Mouse (Mus musculus): Measurements from ENCODE around the gene Rbx1. TPM values are rescaled to one million over a fixed set of nuclear protein-coding genes. Genes with fewer than 3 reads are reported as not detected.

The Rbx1 gene
- total and polyA plus RNA-seq, 3 experiments: 228 to 778 (median 307) TPM

- TF ChIP-seq CHD1 (IDR thresholded peaks at IDR 0.05; ENCODE audit: low read depth, low read length) (no peak), POLR2AphosphoS5 (IDR thresholded peaks at IDR 0.05; ENCODE audit: borderline replicate concordance, low read depth, low read length) (no peak), CTCF (IDR thresholded peaks at IDR 0.05 in 2 of 3, conservative IDR thresholded peaks at IDR 0.05 in 1 of 3; ENCODE audit: control insufficient read depth in 1 of 3, insufficient read depth in 1 of 3, low read depth in 2 of 3, low read length in 3 of 3, poor library complexity in 1 of 3, severe bottlenecking in 1 of 3) (no peak), NELFE (IDR thresholded peaks at IDR 0.05; ENCODE audit: low read depth, low read length) (no peak), E2F4 (IDR thresholded peaks at IDR 0.05; ENCODE audit: borderline replicate concordance, low read depth, low read length) (no peak), MAX (IDR thresholded peaks at IDR 0.05; ENCODE audit: low read length) (no peak), POLR2A (IDR thresholded peaks at IDR 0.05; ENCODE audit: control insufficient read depth in 1 of 2, insufficient read depth in 1 of 2, low read depth in 1 of 2, low read length in 2 of 2, poor library complexity in 1 of 2) (no peak), TCF12 (IDR thresholded peaks at IDR 0.05; ENCODE audit: low read depth, low read length) (peak; percentile 43; the same call in 1 of the 2 replicates), ETS1 (IDR thresholded peaks at IDR 0.05; ENCODE audit: low read depth, low read length) (peak; percentile 9; the same call in 1 of the 2 replicates), EP300 (IDR thresholded peaks at IDR 0.05; ENCODE audit: low read depth in 1 of 2, low read length in 2 of 2) (peak; percentile 71 to 78), GATA1 (IDR thresholded peaks at IDR 0.05; ENCODE audit: low read depth, low read length) (peak; percentile 81), TAL1 (IDR thresholded peaks at IDR 0.05; ENCODE audit: low read length) (peak; percentile 50), CHD2 (IDR thresholded peaks at IDR 0.05; ENCODE audit: low read length) (no peak), RCOR1 (IDR thresholded peaks at IDR 0.05; ENCODE audit: low read depth, low read length) (peak; percentile 66; the same call in 1 of the 2 replicates), MAZ (IDR thresholded peaks at IDR 0.05; ENCODE audit: low read depth, low read length) (no peak), JUND (IDR thresholded peaks at IDR 0.05; ENCODE audit: low read depth, low read length) (no peak), BHLHE40 (IDR thresholded peaks at IDR 0.05; ENCODE audit: borderline replicate concordance, low read depth, low read length) (no peak)
- Histone ChIP-seq H3K27ac (ENCODE audit: control insufficient read depth, low read depth, low read length) (peak overlapping the region; percentile 39; the same call in 1 of the 2 replicates), H3K4me1 (ENCODE audit: control insufficient read depth in 1 of 2, insufficient read depth in 2 of 2, low read length in 2 of 2) (peaks cover 0 to 13% of the 10 kb centered on the region in 2 experiments; a peak in 2 of 4 replicates), H3K9me3 (replicated peaks; ENCODE audit: insufficient read depth, low read length) (no peaks in the 10 kb centered on the region), H3K27me3 (ENCODE audit: control insufficient read depth in 1 of 2, insufficient read depth in 2 of 2, low read length in 2 of 2) (no peaks in the 10 kb centered on the region), H3K79me2 (ENCODE audit: control insufficient read depth, insufficient read depth, low read length, poor library complexity) (no peaks in the 10 kb centered on the region), H3K36me3 (ENCODE audit: control insufficient read depth in 1 of 2, insufficient read depth in 2 of 2, low read length in 2 of 2) (peaks cover 0 to 13% of the 10 kb centered on the region in 2 experiments; a peak in 2 of 4 replicates), H3K9ac (ENCODE audit: control insufficient read depth, low read depth, low read length, poor library complexity, severe bottlenecking) (no peak overlapping the region), H3K4me3 (ENCODE audit: control insufficient read depth in 1 of 2, insufficient read depth in 1 of 2, low read depth in 2 of 2, low read length in 2 of 2) (no peak overlapping the region)
- peak; percentile 68 for DNase-seq (ENCODE audit: low read depth, low spot score)
These were observed 37.9 kb downstream of the Rbx1 start for GRCm38 (mm10) chr15:81503995-81504394.

GRCm38 (mm10) chr15:81507201-81507600 lies 41.1 kb downstream of the Rbx1 start:
- Histone ChIP-seq H3K27me3 (ENCODE audit: control insufficient read depth in 1 of 2, insufficient read depth in 2 of 2, low read length in 2 of 2) (no peaks in the 10 kb centered on the region), H3K9ac (ENCODE audit: control insufficient read depth, low read depth, low read length, poor library complexity, severe bottlenecking) (no peak overlapping the region), H3K4me3 (ENCODE audit: control insufficient read depth in 1 of 2, insufficient read depth in 1 of 2, low read depth in 2 of 2, low read length in 2 of 2) (no peak overlapping the region), H3K4me1 (ENCODE audit: control insufficient read depth in 1 of 2, insufficient read depth in 2 of 2, low read length in 2 of 2) (peaks cover 0 to 13% of the 10 kb centered on the region in 2 experiments; a peak in 3 of 4 replicates), H3K79me2 (ENCODE audit: control insufficient read depth, insufficient read depth, low read length, poor library complexity) (no peaks in the 10 kb centered on the region), H3K36me3 (ENCODE audit: control insufficient read depth in 1 of 2, insufficient read depth in 2 of 2, low read length in 2 of 2) (peaks cover 0 to 13% of the 10 kb centered on the region in 2 experiments; a peak in 2 of 4 replicates), H3K9me3 (replicated peaks; ENCODE audit: insufficient read depth, low read length) (no peaks in the 10 kb centered on the region), H3K27ac (ENCODE audit: control insufficient read depth, low read depth, low read length) (no peak overlapping the region)
- TF ChIP-seq RAD21 (IDR thresholded peaks at IDR 0.05; ENCODE audit: low read depth, low read length) (peak; percentile 47), POLR2A (IDR thresholded peaks at IDR 0.05; ENCODE audit: control insufficient read depth in 1 of 2, insufficient read depth in 1 of 2, low read depth in 1 of 2, low read length in 2 of 2, poor library complexity in 1 of 2) (no peak), SMC3 (IDR thresholded peaks at IDR 0.05; ENCODE audit: low read depth, low read length) (peak; percentile 61), CTCF (IDR thresholded peaks at IDR 0.05 in 2 of 3, conservative IDR thresholded peaks at IDR 0.05 in 1 of 3; ENCODE audit: control insufficient read depth in 1 of 3, insufficient read depth in 1 of 3, low read depth in 2 of 3, low read length in 3 of 3, poor library complexity in 1 of 3, severe bottlenecking in 1 of 3) (peak; percentile 64 to 80 (median 65)), ZNF384 (IDR thresholded peaks at IDR 0.05; ENCODE audit: low read depth, low read length) (no peak)
- peak; percentile 67 for DNase-seq (ENCODE audit: low read depth, low spot score)

All from MEL (cell line).